Mouse (Mus musculus) cerebellum, adult (tissue): Measurements from ENCODE around the gene Ogfod3.

Experiments
- ATAC-seq: cut with Nextera tagmentation; 2 replicates; pipeline ENCODE4 v1.9.2; 2017; ENCODE audit warnings: mild to moderate bottlenecking, moderate library complexity, mixed read lengths; ENCODE audit not compliant: insufficient number of reproducible peaks, low FRiP score, low TSS enrichment

Ogfod3 gene

GRCm38 (mm10) chr11:121200781-121201180, 3.7 kb downstream of the Ogfod3 start:
- no peak for ATAC-seq

GRCm38 (mm10) chr11:121199851-121200250, 4.7 kb downstream of the Ogfod3 start:
- ATAC-seq: no peak

- no peak for ATAC-seq
These were observed 5.9 kb downstream of the Ogfod3 start for GRCm38 (mm10) chr11:121198622-121199021.

GRCm38 (mm10) chr11:121193415-121193814, 11.1 kb downstream of the Ogfod3 start:
- ATAC-seq: no peak

GRCm38 (mm10) chr11:121192742-121193141, 11.8 kb downstream of the Ogfod3 start:
- no peak for ATAC-seq

GRCm38 (mm10) chr11:121189681-121190080, 14.8 kb downstream of the Ogfod3 start:
- ATAC-seq: no peak

GRCm38 (mm10) chr11:121176285-121177270, 27.9 kb downstream of the Ogfod3 start:
- peak; percentile 66; the same call in 1 of the 2 replicates for ATAC-seq

GRCm38 (mm10) chr11:121174234-121174633, 30.3 kb downstream of the Ogfod3 start:
- no peak for ATAC-seq

- ATAC-seq: no peak
These were observed 31.3 kb downstream of the Ogfod3 start for GRCm38 (mm10) chr11:121173203-121173602.

GRCm38 (mm10) chr11:121163751-121164150, 40.8 kb downstream of the Ogfod3 start:
- ATAC-seq: no peak

- ATAC-seq: no peak
These were observed 43.7 kb downstream of the Ogfod3 start for GRCm38 (mm10) chr11:121160636-121161346.

- no peak for ATAC-seq
These were observed 44.5 kb downstream of the Ogfod3 start, which contains the start of gene Uts2r for GRCm38 (mm10) chr11:121159971-121160370. Gene Uts2r (plus strand): TSS chr11:121160271.

GRCm38 (mm10) chr11:121156411-121156891, 48.1 kb downstream of the Ogfod3 start:
- no peak for ATAC-seq

- ATAC-seq: no peak
These were observed 50.3 kb downstream of the Ogfod3 start for GRCm38 (mm10) chr11:121154203-121154602.

GRCm38 (mm10) chr11:121148193-121148592, 56.3 kb downstream of the Ogfod3 start:
- ATAC-seq: no peak

- ATAC-seq: no peak
These were observed 58.6 kb downstream of the Ogfod3 start, which contains the start of gene Tex19.1 for GRCm38 (mm10) chr11:121145865-121146264. Gene Tex19.1 (plus strand): TSS chr11:121146143.

- no peak for ATAC-seq
These were observed 61.0 kb downstream of the Ogfod3 start for GRCm38 (mm10) chr11:121143325-121144015.

GRCm38 (mm10) chr11:121138732-121139131, 65.8 kb downstream of the Ogfod3 start:
- ATAC-seq: no peak

GRCm38 (mm10) chr11:121137682-121138081, 66.8 kb downstream of the Ogfod3 start:
- ATAC-seq: no peak

- ATAC-seq: no peak
These were observed 69.9 kb downstream of the Ogfod3 start for GRCm38 (mm10) chr11:121134600-121134999.
